Mouse (Mus musculus) yolk sac, embryonic 10.5 days (tissue): ENCODE data around the gene Hoxa10.

Source experiments
- DNase-seq: peaks from one replicate; pipeline ENCODE4 v3.0.0-alpha.2; 2017; ENCODE audit warnings: low spot score

The Hoxa10 gene

DNA sequence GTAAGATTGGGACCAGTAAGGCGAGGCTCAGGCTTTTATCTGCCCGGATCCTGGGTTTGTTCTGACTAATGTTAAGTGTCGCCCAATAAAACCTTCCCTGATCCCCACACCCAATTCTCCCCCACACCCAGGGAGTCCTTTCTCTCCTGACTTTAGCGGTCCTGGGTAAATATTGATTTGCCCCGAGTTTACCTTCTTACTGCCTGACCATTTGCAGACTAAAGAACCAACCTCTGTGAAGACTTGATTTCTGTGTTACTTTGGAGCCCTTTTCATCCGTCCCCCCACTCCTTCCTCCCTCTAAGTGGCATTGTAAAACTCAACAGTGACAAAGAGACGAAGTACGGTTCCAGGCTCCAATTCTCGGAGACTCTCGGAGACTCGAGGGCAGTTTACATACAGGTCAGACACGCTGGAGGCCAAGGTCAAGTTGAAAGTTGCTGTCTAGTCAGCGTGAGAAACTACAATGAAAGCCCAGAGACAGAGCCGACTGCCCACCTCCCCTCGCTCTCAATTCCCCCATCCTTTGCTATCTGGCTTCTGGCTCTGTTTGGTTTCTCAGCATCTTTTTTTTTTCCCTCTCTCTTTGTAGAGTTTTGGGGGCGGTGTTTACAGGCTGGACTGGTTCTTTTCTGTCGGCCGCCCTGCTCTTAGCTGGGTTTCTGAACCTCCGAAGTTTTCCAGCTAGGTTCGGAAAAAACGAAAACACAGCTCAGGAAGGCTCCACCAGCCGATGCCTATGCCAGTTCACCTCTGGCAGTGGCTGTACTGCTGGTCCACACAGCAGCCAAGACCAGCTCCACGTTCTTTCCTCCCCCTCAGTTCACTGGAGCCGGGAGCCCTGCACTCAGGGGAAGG is 22.0 kb upstream of the Hoxa10 start:
- DNase-seq: peak; percentile 28

DNA sequence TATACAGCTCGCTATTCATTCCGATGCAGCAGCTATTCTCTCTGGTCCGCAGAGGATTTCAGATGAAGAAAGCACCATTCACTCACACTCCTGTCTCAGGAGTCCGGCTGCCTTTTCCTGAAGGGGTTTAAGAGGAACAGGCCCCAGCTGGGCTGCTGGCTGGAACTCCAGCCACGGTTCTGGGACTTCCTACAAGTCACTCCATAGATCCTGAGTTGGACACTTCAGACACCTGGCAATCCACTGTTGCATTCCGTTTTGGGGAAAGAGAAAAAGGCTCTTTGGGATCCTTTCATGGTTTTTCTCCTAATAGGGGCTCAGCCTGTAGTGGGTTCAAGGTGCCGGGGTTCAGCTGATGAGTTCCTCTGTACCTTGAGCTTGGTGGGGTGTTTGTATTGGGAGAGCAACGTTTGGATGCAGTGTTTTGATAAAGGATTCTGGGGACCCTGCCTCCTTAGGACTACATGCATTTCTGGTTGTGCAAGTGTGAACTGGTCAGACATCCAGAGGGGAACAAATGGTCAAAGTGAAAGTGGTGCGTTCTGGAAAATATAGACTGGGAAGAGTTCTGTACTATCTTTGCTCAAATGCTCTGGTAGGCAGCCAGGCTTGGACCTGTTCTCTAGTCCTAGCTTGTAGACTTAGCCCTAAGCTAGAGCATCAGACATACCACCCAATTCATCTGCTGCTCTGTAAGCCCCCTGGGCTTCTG is 21.3 kb upstream of the Hoxa10 start:
- no peak for DNase-seq

DNA sequence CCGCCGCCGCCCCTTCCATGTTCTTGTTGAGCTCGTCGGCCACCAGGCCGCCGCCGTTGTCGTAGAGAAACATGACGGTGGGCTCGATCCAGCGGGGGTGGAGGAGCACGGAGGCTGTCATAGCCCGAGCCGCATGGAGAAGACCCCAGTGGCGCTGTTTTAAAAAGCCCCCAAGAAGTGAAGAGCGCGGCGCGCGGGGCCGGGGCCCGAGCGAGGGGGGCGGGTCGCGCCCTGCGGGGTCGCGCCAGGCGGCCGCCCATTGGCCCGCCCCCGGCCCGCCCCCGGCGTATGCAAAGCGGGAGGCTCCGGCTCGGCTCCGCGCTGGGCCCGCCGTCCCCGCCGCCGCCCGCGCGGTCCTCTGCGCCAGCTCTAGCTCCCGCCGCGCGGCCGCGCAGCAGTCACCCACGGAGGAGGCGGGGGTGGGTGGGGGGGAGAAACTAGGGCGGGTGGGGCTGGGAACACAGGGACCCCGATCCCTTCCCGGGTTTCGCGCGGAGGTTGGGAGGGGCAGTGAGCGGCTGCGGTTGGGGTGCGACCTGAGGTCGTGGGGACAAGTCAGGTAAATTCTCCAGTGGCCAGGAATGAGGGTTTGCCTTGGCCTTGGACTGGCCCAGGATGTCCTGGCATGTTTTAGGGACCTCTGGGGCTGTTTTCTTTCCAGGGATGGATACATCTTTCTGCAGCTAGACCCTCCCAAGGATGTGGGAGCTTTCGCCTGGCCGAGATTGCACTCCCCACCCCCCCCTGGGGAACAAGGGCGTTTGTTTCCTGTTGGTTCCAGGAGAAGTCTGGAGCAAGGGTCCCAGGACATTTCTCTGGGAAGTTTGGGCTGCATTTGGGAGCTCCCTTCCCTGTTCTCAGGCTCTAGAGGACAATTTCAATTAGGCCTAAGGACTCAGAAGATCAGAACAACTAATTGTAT is 20.3 kb upstream of the Hoxa10 start, which contains the start of gene Hoxa13:
Gene Hoxa13 (minus strand): TSS at position 227 of the 922 bp plus-strand sequence.
- peak; percentile 66 for DNase-seq

DNA sequence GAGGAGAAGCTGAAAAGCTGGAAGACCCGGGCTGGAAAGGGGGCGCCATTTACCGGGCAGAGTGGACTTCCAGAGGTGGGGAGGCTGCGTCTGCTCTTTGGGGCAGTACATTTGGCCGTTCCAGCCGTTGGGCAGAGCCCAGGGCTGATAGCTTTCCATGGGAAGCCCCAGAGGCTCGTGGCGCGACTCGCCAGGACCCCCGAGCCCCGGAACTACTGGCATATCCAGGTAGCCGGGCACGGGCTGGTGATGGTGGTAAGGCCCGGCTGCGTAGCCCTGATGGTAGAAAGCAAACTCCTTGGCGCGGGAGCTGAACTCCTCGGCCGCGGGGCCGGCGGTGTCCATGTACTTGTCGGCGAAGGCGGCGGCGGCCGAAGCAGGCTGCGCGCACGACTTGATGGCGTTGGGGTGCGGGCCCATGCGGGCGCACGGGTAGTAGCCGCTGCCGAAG is 19.2 kb upstream of the Hoxa10 start:
- DNase-seq: peak; percentile 45

DNA sequence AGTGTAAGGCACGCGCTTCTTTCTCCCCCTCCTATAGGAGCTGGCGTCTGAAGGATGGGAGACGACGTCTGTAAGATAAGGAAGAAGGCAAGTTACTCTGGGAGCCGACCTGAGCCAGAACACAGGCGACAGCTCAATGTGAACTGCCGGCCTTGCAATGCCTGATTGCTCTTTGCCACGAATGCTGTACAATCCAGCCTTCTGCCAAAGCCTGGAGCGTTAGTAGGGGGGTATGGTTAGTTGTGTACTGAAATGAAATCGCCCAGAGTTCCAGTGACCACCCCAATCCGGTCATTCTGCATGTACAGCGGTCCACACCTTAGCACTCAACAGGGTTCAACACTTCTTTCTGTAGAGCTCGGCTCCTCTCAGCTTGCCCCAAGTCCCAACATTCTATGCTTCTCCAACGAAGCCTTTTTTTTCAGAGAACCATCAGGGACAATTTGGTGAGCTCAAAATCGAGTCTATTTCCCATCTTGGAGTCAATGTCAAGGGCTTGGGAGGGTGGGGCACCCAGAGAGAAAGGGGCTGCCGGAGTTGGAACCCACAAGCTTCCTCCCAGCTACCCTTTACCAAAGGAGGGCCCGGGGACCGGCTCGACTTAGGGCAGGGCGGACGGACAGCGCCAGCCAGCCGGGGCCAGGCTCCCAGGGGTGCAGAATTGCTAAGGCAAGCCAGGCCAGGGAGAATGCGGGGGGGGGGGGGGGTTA is 18.6 kb upstream of the Hoxa10 start:
- DNase-seq: peak; percentile 19

DNA sequence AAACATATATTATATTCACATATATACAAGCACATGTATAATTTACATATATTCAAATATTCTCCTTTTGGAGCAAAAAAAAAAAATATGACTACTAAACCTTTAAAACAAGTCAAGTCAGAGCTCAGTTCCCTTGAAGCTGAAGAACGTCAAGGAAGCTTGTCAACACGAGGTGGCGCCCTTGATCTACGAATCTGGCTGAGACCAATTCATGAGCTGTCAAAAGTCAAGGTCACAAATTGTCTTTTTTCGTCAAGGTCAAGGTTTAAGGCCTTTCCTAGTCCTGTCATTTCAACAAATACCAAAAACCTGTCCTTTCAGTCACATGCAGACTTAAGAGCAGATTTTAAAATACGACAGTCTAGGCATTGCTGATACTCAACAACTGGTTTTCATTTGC is 16.3 kb upstream of the Hoxa10 start:
- DNase-seq: peak; percentile 64

DNA sequence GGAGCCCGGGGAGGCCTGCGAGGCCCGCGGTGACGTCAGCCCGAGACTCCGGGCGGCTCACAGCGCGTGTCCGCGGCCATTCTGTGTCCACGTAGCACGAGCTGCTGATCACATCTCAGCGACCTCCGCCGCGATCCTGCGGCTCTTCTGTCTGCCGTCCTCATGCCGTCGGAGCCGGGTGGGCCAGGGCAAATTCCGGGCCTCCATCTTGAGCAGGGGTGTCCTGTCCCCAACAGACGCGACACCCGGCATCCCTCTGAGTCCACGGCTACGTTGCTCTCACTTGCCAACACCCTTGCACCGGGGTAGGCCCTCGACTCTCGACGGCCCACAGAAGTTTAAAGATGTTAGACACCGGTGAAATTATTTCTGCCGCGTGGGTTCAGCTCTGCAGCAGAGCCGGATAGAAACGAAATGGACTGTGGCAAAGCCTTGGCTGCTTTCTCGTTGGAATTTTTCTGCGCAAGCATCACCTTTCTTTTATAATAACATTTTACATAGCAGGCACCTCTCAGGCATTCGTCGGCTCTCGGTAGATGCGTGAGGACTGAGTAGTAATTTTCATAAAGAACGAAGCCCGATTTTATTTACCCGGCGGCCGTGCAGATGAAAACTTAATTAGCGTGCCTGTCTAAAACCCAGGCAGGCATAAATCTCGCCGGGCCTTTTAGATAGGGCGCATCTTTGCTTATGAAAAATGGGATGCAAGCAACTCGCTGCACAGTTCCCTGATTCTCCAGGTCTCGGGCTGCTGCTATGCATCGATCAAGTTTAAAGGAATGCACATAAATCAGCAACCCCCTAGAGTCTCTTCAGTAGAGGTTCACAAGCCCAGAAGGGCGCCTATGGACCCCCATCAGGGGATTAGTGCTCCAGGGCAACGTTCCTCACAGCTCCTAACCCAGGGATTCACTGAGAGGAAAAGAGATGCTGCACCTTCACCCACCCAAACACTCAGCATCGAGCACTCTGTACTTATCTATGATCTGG is 13.2 kb upstream of the Hoxa10 start:
- peak; percentile 33 for DNase-seq

DNA sequence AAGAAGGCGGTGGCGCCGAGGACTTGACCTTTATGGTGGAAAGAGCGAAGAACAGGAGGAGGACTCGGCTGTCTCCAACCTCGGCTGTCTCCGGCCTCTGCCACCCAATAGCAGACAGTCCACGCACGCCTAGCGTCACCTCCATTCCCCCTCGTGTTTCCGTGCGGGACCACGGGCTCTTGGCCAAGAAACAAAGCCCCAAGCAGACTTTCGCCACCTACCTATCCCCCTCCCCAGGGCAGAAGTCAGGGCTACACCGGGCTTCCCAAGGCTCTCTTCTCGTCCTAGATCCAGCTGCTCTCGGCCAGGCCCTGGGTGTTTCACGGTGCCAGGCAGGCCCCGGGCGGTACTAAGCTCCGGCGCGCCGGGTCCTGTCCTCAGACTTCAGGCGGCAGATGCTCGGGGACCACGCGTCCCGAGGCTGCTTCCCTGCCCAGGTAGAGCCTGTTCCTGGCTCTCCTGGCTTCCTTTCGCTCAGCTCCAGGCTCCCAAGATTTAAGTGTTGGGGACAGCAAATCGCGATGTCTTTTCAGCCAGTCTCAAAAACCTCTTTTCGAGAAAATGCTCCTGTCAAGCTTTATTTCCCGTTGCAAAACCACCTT is 12.2 kb upstream of the Hoxa10 start:
- peak; percentile 21 for DNase-seq

DNA sequence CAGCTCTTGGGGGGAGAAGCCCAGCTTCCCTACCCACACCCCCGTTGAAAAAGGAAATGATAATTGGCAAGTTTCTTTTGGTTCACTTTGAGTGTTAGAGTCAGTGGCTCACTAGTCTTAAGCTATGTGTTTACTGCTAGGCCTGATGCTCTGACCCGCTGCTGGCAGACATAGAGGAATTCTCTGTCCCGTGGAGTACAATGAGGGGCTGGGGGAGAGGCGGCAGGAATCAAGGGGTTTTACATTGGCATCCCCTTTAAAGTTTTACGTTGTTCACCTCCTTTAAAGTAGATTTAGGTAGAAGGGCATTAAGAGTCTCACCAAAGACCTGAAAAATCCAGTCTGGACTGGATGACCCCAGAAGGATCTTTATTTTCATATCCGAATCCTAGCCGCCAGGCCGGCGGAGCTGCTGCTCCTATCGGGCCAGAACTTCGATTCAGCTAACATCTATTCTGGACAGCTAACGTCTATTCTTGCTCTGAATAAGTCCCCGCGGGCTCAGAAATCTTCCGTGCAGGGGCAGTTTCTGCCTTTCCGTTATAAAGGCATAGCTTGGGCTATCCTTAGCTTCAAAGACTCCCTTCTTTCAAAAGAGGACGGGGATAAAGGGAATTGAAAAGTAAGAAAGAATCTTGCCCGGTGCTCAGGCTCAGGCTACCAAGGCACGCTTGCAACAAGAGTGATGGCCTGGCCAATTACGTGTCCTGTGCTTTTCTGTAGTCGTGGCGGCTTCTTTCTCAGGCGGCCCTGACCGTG is 11.5 kb upstream of the Hoxa10 start:
- no peak for DNase-seq

DNA sequence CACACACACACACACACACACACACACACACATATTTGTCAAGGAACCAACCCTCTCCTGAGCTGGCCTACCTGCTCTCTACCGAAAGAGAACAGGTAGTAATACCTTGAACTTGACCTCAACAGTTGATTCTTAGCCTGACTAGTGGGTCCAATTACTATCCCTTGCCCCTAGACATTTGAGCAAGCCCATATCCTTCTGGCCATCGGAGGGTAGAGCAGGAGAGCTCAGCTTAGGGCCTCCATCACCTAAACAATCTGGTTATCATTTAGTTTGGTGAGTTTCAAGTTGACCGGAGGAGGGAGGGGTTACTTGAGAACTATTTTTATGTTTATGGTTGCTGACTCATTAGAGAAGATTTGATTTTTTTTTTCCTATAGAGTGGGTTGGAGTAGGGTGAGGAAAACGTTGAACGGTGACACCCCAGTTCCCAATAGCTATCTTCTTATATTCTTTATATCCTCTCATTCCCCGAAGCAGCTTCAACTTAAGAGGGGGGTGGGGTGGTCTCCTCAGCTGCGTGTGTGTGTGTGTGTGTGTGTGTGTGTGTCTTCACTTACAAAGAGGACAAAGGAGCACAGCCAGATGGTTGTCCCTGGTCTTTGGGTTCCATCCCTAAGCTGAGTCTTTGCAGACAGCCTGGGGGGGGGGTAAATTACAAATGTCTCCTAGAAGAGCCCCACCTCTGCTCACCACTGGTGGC is 10.7 kb upstream of the Hoxa10 start:
- no peak for DNase-seq

DNA sequence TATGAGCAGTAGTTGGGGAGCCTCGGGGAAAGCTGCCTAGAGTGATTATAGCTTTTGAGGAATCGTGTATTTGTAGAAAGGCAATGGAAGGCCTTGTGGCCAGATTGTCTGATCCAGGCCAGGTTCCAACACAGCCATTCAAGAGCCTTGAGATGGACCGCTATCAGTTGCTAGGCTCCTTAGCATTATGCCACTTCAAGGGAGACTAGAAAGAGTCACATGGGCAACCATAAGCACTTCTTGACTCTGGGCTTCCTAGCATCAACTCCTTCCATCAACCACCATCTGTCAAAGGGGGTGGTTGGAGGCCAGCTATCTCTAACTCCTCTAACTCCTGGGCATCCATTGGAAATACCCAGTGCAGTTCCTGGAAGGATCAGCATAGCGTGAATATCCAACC is 9.2 kb upstream of the Hoxa10 start:
- DNase-seq: no peak

DNA sequence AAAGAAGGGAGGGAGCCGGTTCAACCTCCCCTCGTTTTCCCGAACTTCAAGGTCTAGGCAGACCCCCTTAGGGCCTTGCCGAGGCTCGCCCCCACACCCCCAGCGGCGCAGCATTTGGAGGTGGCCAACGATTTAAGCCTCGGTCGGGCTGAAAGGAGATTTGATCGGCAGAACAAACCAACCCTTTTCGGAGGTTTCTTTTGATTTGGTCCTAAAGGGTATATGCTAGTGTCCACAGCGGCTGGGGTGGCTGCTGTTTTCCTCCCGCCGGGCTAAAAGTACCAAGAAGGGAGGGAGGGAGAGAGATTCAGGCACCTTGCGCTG is 8.7 kb upstream of the Hoxa10 start:
- DNase-seq: no peak

DNA sequence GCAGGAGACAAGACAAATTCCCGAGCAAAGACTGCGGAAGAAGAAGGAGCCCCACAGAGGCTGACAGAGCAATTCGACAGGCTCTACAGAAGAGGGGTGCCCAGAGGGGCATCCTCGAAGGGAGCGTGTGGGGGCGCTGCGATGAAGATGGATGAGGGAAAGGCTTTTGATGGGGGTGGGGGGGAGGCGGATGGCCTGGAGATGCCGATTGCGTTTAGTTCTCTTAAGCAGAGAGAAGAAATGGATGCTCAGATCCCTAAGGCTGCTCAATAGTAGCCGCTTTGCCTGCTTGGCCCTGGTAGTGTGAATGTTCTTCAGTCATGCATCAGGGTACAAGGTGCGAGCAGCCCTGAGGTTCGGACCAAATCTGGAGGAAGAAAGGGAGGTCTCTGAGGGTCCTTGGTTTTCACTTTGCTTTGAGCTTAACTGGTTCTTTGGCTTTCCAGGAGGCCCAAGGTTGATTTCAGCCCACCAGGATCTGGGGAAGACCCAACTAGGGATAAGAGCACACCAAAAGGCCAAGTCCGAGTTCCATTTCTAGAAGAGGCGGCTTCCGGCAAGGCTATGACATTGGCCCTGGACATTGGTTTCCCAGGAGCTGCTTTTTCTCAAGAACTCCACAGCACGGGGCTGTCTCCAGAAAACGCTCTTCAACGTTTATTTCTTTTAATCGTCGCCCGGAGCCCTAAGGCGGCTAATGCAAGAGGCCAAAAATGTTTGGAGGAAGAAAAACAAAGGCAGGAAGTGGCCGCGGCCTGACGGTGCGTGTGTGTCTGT is 8.2 kb upstream of the Hoxa10 start:
- DNase-seq: no peak

DNA sequence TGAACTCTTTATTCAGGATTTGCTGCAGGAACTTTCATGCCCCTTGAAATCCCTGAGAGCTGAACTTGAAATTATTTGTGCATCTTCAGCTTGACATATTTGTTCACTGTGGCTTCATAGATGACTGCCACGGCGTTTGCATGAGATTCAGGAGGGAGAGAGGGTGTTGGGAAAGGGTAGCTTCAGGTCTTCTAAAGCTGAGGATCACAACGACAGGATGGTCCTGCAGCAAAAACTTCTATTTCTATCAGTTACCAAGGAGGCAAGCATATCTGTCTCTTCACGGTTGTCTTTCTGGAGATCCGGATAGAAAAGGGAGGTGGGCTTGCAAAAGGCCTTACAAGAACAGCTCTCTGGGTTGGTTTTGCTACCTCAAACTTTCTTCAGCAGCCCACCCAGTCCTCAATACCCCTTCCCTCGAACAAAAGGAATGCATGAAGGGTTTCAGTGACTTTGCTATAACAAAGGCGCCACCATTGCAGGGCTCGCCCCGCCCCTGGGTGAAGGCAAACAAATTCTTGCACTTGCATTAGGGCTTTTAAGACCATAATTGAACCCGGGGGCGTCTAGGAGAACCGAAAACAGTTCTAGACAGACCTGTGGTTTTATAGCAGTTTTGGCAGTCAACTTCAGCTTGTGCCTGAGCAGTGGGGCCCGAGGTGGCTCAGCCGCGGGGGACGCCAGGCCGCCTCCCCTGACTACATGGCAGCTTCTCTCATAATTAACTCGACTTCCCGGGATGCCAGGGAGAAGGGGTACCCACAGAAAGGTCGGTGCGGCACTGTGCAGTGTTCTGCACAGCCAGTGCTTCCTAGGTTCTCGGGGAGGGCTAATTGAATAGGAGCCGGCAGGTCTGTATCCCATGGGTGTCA is 7.3 kb upstream of the Hoxa10 start:
- DNase-seq: no peak

DNA sequence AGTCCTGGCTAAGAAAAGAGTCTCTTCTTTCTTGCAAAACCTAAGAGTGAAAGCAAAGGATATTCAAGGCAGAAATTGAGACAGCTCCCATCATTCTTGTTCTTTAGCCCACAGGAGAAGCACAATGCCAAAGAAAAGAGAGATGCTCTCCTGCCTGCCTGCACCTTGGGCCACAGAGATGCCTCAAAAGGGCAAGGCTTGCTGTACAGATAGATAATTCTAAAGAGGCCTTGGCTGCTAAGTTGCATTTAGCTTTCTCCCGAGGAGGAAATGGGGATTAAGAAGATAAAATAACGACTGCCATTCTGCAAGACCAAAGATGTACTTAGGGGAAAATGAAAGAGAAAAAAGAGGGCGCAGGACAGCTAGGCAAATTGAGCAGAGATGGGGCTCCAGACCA is 6.3 kb upstream of the Hoxa10 start:
- no peak for DNase-seq

DNA sequence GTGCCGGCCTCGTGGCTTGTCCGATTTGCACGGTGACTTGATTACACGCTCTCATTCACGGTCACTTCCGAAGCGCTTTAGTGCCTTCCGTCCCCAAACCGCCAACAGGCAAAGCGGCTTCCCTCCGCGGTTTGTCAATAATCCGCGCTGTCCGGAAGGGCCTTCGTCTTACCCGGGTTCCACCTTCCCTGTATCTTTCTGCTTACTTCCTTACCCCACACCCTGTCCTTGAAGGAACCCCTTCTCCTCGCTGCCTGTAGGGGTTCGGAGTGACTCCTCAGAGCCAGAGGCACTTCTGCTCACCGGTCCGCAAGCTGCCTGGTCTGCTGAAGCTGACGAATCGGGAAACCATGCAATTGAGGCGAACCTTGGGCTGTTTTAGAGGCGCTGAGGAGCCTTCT is 5.7 kb upstream of the Hoxa10 start:
- no peak for DNase-seq

DNA sequence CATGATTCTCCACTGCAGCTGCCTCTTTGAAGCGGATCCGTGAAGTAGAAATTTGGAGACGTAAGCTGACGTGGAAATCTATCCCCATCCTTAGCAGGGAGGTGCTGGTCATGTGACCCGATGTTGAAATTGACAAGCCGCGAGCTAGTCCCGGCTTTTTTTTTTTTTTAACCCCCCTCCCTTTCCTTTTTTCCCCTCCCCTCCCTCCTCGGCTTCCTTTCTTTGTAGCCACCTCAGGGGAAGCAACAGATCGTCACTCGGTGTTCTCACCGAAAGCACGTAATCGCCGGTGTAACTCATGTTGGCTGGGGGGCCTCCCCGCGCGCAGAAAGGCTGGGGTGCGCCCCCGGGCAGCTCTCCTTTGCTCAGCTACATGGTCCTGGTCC is 5.1 kb upstream of the Hoxa10 start, which contains the start of gene Hoxa11:
Gene Hoxa11 (minus strand): TSS at position 54 of the 386 bp plus-strand sequence.
- DNase-seq: no peak
